Mouse (Mus musculus) MN1 (cell line): ENCODE results near the gene Morc3.

Source experiments
- DNase-seq: peaks from one replicate; pipeline ENCODE4 v3.0.0-alpha.2; 2016; ENCODE audit warnings: low spot score

Morc3 gene

DNA sequence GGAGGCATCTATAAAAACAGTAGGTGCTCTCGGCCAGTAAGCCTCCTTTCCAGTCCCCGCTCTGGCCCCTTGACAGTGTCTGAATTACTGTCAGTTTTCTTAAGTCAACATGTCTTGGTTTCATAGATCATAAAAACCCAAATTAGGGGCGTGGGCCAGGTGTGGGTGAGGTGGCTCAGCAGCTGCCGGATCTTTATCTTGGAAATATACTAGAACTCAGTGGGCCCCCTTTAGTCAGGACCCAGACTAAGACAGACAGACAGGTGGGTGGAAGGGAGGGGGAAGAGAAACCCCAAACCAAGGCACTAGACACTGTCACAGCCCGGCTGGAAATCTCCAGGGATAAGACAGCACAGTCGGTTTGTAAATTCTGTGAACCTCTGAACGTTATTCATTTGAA lies 91.9 kb downstream of the Morc3 start:
- no peak for DNase-seq
